Comparison of ENCODE assay signal across 18 mouse cellular contexts in the genomic region with DNA sequence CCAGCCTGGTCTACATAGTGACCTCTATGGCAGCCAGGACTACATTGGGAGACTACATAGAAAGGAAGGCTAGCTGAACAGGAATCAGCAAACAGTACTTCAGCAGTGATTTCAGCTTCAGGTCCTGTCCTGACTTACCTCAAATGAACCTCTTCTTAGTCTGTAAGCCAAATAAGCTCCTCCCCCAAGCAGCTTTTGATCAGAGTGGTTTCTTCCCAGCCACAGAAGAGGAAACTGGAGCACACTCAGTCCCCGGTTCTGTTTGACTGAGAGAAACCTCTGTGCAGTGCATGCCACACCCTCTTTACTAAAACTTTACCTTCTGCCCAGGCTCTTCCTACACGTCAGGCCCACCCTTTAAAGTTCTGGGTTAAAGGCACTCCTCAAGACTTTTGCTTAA.
DNase-seq lines count a peak whose midpoint lies in the region; ATAC-seq lines count a peak whose summit lies in the region.
"Had no signal": no experiment of that assay in that cellular context is flagged by ENCODE, and none has a peak within 500 bp of the region (broad histone marks: within the 10 kb centered on the region; RNA-seq: fewer than 3 reads in every experiment).

No protein-coding gene starts in this region.

- intact Hi-C loops in heart, postnatal 10 days (cut with DNase I) = no loop called here
- intact Hi-C loops in left cerebral cortex, postnatal 36 days (cut with DNase I) = no loop called here

- no peaks in the 10 kb centered on the region for H3K9me3 ChIP-seq in forebrain, embryonic 12.5 days
- H3K9me3 ChIP-seq: embryonic facial prominence, embryonic 15.5 days; G1E; heart, embryonic 10.5 days; liver, embryonic 13.5 days had no signal

- no peak overlapping the region for H3K9ac ChIP-seq in forebrain, embryonic 12.5 days
- H3K9ac ChIP-seq: embryonic facial prominence, embryonic 15.5 days; liver, embryonic 13.5 days had no signal

- DNase-seq in heart, adult 11 months = peak; percentile 83
- DNase-seq in heart, postnatal 10 days = no peak
- DNase-seq in lung, postnatal 14 days = peak; percentile 21
- peak; percentile 35 for DNase-seq in thymus, postnatal 25 days
- DNase-seq in kidney, adult 18-20 months = no peak
- no peak for DNase-seq in left cerebral cortex, postnatal 36 days (ENCODE audit: low spot score in 2 of 2)
- DNase-seq: cerebellum, adult 11 months; heart, postnatal 36 days; kidney, postnatal 10 days; left cerebral cortex, postnatal 4 days; liver, embryonic 13.5 days; right cerebral cortex, postnatal 14 days had no signal

- H3K27me3 ChIP-seq in forebrain, embryonic 12.5 days = no peaks in the 10 kb centered on the region
- H3K27me3 ChIP-seq: embryonic facial prominence, embryonic 15.5 days; liver, embryonic 13.5 days had no signal

- no peak overlapping the region for H3K4me2 ChIP-seq in forebrain, embryonic 12.5 days
- H3K4me2 ChIP-seq: embryonic facial prominence, embryonic 15.5 days; liver, embryonic 13.5 days had no signal

- H3K36me3 ChIP-seq in forebrain, embryonic 12.5 days (replicated peaks) = peaks cover 35% of the 10 kb centered on the region
- H3K36me3 ChIP-seq: liver, embryonic 13.5 days had no signal

- H3K4me3 ChIP-seq in forebrain, embryonic 12.5 days (replicated peaks) = no peak overlapping the region
- H3K4me3 ChIP-seq: embryonic facial prominence, embryonic 15.5 days; heart, embryonic 10.5 days; liver, embryonic 13.5 days had no signal

- ATAC-seq in common myeloid progenitor, adult 5-6 weeks (replicated peaks; ENCODE audit: low read depth, poor library complexity, severe bottlenecking) = peak; percentile 98
- ATAC-seq in forebrain, embryonic 12.5 days (ENCODE audit: low FRiP score) = no peak
- ATAC-seq: forebrain, embryonic 14.5 days had no signal

- WGBS in forebrain, embryonic 12.5 days = 82% methylated on average over 2 of the region's 2 CpGs

- H3K4me1 ChIP-seq in forebrain, embryonic 12.5 days = peaks cover 15% of the 10 kb centered on the region
- H3K4me1 ChIP-seq: liver, embryonic 13.5 days had no signal

- H3K27ac ChIP-seq in forebrain, embryonic 12.5 days = no peak overlapping the region
- H3K27ac ChIP-seq: embryonic facial prominence, embryonic 15.5 days; heart, embryonic 10.5 days; liver, embryonic 13.5 days had no signal

Comparison
In these comparisons a context has a peak if more than half of its experiments do, and no peak if none do; other contexts are left out.
1. DNase-seq: peak in heart, adult 11 months (single experiment), lung, postnatal 14 days (single experiment) and thymus, postnatal 25 days (single experiment); none in heart, postnatal 10 days (0 of 2), kidney, adult 18-20 months (single experiment) and left cerebral cortex, postnatal 36 days (0 of 2).